Mouse (Mus musculus): Measurements from ENCODE around the gene Foxk1. TPM values are rescaled to one million over a fixed set of nuclear protein-coding genes. Genes with fewer than 3 reads are reported as not detected.

The Foxk1 gene
- polyA plus RNA-seq, 1 experiment from 2014 or later = 6.0 TPM

DNA sequence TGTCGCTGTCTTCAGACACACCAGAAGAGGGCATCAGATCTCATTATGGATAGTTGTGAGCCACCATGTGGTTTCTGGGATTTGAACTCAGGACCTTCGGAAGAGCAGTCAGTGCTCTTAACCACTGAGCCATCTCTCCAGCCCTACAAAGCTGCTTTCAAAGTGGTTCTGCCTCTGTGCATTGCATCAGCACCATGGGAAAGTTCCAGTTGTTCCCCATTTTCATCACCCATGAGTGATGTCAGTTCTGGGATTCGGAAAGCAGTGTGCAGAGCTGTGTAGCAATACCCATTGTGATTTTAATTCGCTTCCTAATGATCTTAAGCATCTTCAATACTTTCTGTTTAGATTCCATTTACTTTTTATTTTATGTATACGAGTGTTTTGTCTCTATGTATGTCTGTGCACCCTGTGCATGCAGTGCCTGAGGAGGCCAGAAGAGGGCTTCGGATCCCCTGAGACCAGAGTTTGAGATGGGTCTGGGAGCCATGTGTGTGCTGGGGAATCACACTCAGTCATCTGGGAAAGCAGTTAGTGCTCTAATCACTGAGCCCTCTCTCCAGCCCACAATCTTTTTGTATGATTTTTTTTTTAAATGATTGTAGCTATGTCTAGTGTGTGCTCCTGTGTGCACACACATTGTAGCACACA is 6.6 kb upstream of the Foxk1 start:
- no peak for ATAC-seq (ENCODE audit: low FRiP score)
- Histone ChIP-seq H3K9ac (replicated peaks) (no peak overlapping the region), H3K36me3 (no peaks in the 10 kb centered on the region), H3K27me3 (replicated peaks) (no peaks in the 10 kb centered on the region), H3K4me3 (replicated peaks) (no peak overlapping the region), H3K4me2 (no peak overlapping the region), H3K9me3 (replicated peaks) (no peaks in the 10 kb centered on the region), H3K4me1 (no peaks in the 10 kb centered on the region), H3K27ac (replicated peaks) (no peak overlapping the region)
- WGBS = 93% methylated on average over 6 of the region's 6 CpGs

DNA sequence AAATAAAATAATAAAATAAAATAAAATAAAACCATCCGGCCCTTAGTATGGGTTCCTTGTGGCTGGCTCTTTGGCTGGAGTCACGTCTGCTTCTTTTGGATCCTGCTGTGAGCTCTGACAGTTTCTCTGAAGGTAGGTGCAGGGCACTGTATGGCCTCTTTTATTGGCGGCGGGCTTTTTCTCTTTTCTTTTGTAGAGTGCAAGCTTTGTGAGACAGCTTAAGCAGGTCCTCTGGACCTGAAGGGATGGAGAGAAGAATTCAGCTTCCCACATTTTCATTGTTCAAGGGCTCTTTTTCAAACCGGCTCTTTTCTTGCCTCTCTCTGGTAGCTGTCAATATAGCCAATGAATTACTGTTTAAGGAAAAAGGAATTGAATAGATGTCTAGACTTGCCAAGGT is 5.4 kb upstream of the Foxk1 start:
- H3K4me2 ChIP-seq = no peak overlapping the region
- WGBS = 18% methylated on average over 5 of the region's 5 CpGs
- H3K4me3 ChIP-seq (replicated peaks) = no peak overlapping the region
- H3K4me1 ChIP-seq = peaks cover 10% of the 10 kb centered on the region
- H3K9ac ChIP-seq (replicated peaks) = no peak overlapping the region
- H3K27ac ChIP-seq (replicated peaks) = no peak overlapping the region
- no peaks in the 10 kb centered on the region for H3K36me3 ChIP-seq
- no peaks in the 10 kb centered on the region for H3K27me3 ChIP-seq (replicated peaks)
- H3K9me3 ChIP-seq (replicated peaks) = no peaks in the 10 kb centered on the region
- ATAC-seq (ENCODE audit: low FRiP score) = no peak

DNA sequence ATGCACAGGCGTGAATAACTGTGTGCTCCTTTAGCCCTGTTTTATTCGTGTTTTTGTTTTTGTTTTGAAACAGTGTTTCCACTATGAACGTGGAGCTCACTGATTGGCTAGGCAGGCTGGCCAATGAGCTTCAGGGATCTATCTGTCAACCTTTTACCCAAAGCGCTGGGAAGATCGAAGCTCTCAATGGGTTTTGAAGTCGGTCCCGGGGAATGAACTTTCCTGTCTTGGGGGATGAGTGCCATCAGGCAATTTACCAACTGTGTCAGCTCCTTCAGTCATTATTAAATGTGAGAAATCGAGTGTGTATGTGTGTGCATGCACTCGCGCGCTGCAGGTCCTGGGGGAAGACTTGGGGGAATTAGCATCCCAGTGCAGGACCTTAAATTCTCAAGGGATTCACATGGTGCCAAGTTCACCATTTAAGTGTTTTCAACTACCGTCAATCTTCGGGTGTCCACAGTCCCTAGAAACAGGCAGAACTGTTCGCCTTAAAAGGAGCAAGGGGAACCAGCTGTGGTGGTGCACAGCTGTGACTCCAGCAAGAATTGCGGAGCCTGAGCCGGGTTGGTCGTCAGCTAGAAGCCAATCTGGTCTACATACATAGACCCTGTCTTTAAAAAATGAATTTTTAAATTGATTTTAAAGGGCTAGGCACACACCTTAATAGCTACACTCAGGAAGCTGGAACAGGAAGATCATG is 965 bp upstream of the Foxk1 start:
- peaks cover 44% of the 10 kb centered on the region for H3K4me1 ChIP-seq
- no peaks in the 10 kb centered on the region for H3K36me3 ChIP-seq
- H3K27ac ChIP-seq (replicated peaks) = peak overlapping the region; percentile 90
- H3K4me3 ChIP-seq (replicated peaks) = peak overlapping the region; percentile 98
- H3K4me2 ChIP-seq = peak overlapping the region; percentile 90
- ATAC-seq (ENCODE audit: low FRiP score) = no peak
- WGBS = 19% methylated on average over 17 of the region's 17 CpGs
- no peaks in the 10 kb centered on the region for H3K27me3 ChIP-seq (replicated peaks)
- peak overlapping the region; percentile 51 for H3K9ac ChIP-seq (replicated peaks)
- no peaks in the 10 kb centered on the region for H3K9me3 ChIP-seq (replicated peaks)

DNA sequence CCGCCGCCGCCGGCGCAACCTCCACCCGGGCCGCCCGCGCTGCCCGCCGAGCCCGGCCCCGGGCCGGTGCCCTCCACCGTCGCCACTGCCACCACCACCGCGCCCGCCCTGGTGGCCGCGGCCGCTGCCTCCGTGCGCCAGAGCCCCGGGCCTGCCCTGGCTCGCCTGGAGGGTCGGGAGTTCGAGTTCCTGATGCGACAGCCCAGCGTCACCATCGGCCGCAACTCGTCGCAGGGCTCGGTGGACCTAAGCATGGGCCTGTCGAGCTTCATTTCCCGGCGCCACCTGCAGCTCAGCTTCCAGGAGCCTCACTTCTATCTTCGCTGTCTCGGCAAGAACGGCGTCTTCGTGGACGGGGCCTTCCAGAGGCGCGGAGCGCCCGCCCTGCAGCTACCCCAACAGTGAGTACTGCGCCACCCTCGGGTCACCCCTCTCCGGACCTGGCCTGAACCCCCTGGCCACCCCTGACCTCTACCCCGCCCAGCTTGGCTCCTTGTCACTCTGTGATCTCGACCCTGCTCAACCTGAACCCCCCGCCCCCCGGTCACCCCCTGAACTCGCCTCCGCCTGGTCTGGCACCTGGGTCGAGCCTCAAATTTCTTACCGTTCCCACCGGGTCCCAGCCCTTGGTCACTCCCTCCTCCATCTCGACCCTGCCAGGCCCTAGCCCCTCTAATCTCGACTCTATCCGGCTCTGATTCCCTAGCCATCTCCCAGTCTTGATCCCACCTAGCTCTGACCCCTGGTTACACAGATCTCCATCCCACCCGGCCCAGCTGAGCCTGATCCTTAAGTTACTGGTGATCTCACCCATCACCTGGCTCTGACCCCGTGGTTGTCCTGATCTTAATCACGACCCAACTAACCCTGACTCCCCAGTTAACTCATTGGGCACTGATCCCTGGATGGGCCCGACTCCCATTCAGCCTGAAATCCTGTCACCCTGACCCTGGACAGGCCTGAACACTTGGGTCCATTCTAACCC is 636 bp downstream of the Foxk1 start:
- peak; percentile 52 for ATAC-seq (ENCODE audit: low FRiP score)
- H3K9ac ChIP-seq (replicated peaks) = peak overlapping the region; percentile 93
- H3K9me3 ChIP-seq (replicated peaks) = no peaks in the 10 kb centered on the region
- no peaks in the 10 kb centered on the region for H3K36me3 ChIP-seq
- H3K4me3 ChIP-seq (replicated peaks) = peak overlapping the region; percentile 98
- H3K4me2 ChIP-seq = peak overlapping the region; percentile 90
- H3K4me1 ChIP-seq = peaks cover 47% of the 10 kb centered on the region
- under 1% methylated on average over 67 of the region's 67 CpGs for WGBS
- no peaks in the 10 kb centered on the region for H3K27me3 ChIP-seq (replicated peaks)
- H3K27ac ChIP-seq (replicated peaks) = peak overlapping the region; percentile 90

DNA sequence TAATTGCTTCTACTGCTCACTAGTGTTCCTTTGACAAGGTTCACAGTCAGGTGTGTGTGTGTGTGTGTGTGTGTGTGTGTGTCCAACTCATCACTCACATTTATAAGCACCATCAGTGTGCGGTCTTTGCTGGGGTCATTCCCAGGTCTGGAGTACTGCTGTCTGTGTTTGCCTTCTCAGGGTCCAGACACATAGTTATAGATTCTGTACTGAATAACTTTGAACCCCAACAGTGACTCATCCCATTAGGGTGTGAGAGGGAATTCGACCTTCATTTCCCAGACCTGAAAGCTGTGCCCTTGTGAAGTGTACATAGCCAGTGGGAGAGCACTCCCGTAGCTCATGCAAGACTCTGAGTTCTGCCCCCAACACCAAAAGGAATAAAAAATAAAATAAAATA is 2.4 kb downstream of the Foxk1 start:
- Histone ChIP-seq H3K4me2 (peak overlapping the region; percentile 90), H3K27me3 (replicated peaks) (no peaks in the 10 kb centered on the region), H3K27ac (replicated peaks) (no peak overlapping the region), H3K9ac (replicated peaks) (peak overlapping the region; percentile 93; the same call in 1 of the 2 replicates), H3K4me3 (replicated peaks) (peak overlapping the region; percentile 98; the same call in 1 of the 2 replicates), H3K36me3 (no peaks in the 10 kb centered on the region), H3K9me3 (replicated peaks) (no peaks in the 10 kb centered on the region), H3K4me1 (peaks cover 51% of the 10 kb centered on the region)
- ATAC-seq (ENCODE audit: low FRiP score) = no peak
- 81% methylated on average over 3 of the region's 3 CpGs for WGBS

DNA sequence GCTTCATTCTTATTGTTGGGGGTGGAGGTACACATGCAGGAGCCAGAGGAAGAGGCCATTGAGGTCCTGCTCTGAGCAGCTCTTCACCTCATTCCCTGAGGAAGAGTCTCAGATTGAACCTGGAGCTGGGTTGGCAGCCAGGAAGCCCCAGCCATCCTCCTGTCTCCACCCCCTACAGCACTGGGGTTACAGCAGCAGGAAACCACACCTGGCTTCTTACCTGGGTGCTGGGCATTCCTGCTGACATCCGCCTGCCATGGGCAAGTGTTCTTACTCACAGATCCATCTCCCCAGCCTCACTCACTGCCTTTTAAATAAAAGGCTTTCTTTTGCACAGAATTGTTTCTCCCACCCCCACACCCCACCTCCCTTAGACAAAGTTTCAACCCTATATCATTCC is 3.0 kb downstream of the Foxk1 start:
- Histone ChIP-seq H3K36me3 (no peaks in the 10 kb centered on the region), H3K9ac (replicated peaks) (peak overlapping the region; percentile 24; the same call in 1 of the 2 replicates), H3K27ac (replicated peaks) (no peak overlapping the region), H3K4me2 (peak overlapping the region; percentile 90), H3K9me3 (replicated peaks) (no peaks in the 10 kb centered on the region), H3K4me3 (replicated peaks) (no peak overlapping the region), H3K27me3 (replicated peaks) (no peaks in the 10 kb centered on the region), H3K4me1 (peaks cover 55% of the 10 kb centered on the region)
- WGBS = 94% methylated on average over 1 of the region's 1 CpGs
- ATAC-seq (ENCODE audit: low FRiP score) = no peak

DNA sequence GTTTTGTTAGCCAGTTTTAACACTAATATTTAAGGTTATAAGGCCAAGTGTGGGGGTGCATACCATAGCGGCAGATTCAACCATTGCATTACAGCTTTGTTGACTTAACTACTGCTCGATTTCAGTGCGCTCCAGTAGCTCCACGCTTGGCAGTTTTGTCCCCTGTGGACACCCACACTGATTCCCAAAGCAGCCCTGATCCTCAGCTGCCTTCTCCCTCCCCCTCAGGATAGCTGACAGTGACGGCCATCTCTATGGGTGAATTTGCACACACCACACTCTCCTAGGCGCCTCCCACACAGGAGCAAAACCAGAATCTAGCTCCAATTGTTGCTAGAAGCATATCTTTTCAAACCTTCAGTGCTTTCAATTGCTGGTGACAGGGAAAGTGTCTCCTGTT is 4.1 kb downstream of the Foxk1 start:
- no peak for ATAC-seq (ENCODE audit: low FRiP score)
- Histone ChIP-seq H3K9me3 (replicated peaks) (no peaks in the 10 kb centered on the region), H3K4me3 (replicated peaks) (no peak overlapping the region), H3K27ac (replicated peaks) (no peak overlapping the region), H3K9ac (replicated peaks) (no peak overlapping the region), H3K4me1 (peaks cover 61% of the 10 kb centered on the region), H3K36me3 (no peaks in the 10 kb centered on the region), H3K4me2 (0 out of 2 replicates have a peak overlapping the region, but pooled peaks have one; percentile 90), H3K27me3 (replicated peaks) (no peaks in the 10 kb centered on the region)
- 75% methylated on average over 6 of the region's 6 CpGs for WGBS

DNA sequence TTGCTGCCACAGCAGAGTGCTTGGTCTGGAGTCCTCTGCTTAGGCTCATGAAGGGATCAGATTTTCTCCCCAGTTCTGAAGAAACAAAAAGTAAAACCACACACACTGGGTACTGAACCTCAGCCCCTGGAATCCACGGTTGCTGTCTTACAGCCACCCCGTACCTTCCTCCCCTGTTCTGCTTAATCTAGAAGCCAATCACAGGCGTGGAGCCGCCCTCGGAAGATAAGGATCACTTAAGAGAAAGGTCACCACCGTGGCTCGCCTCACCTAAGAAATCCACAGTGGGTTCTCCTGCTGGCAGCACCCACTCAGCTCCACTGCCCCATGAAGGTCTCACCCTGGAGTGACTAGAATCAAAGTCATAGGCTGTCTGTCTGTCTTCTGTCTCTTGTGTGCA is 5.1 kb downstream of the Foxk1 start:
- no peaks in the 10 kb centered on the region for H3K9me3 ChIP-seq (replicated peaks)
- no peaks in the 10 kb centered on the region for H3K27me3 ChIP-seq (replicated peaks)
- H3K9ac ChIP-seq (replicated peaks) = no peak overlapping the region
- no peak overlapping the region for H3K4me2 ChIP-seq
- H3K4me1 ChIP-seq = peaks cover 61% of the 10 kb centered on the region
- no peak overlapping the region for H3K27ac ChIP-seq (replicated peaks)
- 96% methylated on average over 7 of the region's 7 CpGs for WGBS
- no peak for ATAC-seq (ENCODE audit: low FRiP score)
- no peak overlapping the region for H3K4me3 ChIP-seq (replicated peaks)
- H3K36me3 ChIP-seq = no peaks in the 10 kb centered on the region

DNA sequence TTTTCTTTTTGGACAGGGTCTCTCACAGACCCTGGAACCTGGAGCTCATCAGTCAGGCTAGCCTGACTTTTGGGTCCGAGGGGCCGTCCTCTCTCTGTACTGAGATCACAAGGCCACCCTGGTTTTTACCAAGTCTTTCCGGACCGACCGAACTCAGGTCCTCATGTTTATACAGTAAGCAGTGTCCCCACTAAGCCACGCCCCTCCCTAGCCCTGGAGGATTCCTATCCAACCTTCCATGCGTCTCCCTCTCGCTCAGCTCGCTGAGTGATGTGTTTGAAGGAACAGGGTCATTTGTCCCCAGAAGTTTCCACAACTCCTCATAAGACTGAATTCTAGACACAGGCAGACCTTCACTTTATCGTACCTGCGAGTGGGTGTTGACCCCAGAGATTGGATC is 5.6 kb downstream of the Foxk1 start:
- 86% methylated on average over 11 of the region's 11 CpGs for WGBS
- no peaks in the 10 kb centered on the region for H3K36me3 ChIP-seq
- H3K9ac ChIP-seq (replicated peaks) = no peak overlapping the region
- H3K4me3 ChIP-seq (replicated peaks) = no peak overlapping the region
- no peaks in the 10 kb centered on the region for H3K27me3 ChIP-seq (replicated peaks)
- no peaks in the 10 kb centered on the region for H3K9me3 ChIP-seq (replicated peaks)
- no peak overlapping the region for H3K27ac ChIP-seq (replicated peaks)
- H3K4me1 ChIP-seq = peaks cover 61% of the 10 kb centered on the region
- H3K4me2 ChIP-seq = no peak overlapping the region
- ATAC-seq (ENCODE audit: low FRiP score) = no peak

DNA sequence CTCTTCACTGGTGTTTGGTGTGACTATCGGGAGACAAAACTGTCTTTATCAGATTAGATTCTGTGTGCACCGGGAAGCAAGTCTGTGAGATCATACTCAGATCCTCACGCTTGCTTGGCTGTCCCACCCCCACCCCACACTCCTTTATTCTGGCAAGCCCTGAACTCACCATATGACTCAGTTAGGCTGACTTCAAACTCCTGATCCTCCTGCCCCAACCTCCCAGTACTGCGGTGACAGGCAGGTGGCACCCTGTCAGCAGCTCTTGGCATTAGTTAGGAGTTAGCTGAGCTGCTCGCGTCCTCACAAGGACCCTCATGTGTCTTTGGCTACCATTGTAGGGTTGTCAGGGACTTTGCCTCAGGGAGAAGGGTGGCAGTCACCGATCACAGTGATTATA is 6.1 kb downstream of the Foxk1 start:
- H3K27ac ChIP-seq (replicated peaks) = no peak overlapping the region
- no peaks in the 10 kb centered on the region for H3K27me3 ChIP-seq (replicated peaks)
- H3K4me3 ChIP-seq (replicated peaks) = no peak overlapping the region
- no peaks in the 10 kb centered on the region for H3K36me3 ChIP-seq
- no peak overlapping the region for H3K4me2 ChIP-seq
- ATAC-seq (ENCODE audit: low FRiP score) = no peak
- no peak overlapping the region for H3K9ac ChIP-seq (replicated peaks)
- peaks cover 58% of the 10 kb centered on the region for H3K4me1 ChIP-seq
- H3K9me3 ChIP-seq (replicated peaks) = no peaks in the 10 kb centered on the region
- WGBS = 77% methylated on average over 7 of the region's 7 CpGs

DNA sequence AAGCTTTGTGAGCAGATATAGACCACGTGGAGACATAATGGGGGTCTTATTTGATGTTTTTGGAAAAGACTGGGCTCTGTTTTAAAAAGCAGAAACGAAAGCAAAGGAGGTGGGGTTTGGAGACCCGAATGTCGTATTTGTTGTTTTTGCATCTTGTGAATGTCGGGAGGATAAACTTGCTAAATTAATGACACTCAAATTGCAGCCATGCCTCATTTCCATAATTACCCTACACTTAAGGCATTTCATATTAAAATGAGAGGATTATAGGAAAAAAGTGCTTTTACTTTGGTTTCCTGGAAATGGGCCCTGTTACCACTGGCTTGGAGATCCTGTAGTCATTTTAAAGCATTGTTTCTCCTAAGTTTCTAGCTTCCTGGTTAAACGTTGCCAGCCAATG is 7.9 kb downstream of the Foxk1 start:
- WGBS = 47% methylated on average over 6 of the region's 6 CpGs
- H3K27ac ChIP-seq (replicated peaks) = no peak overlapping the region
- no peak overlapping the region for H3K4me2 ChIP-seq
- H3K9ac ChIP-seq (replicated peaks) = no peak overlapping the region
- H3K27me3 ChIP-seq (replicated peaks) = no peaks in the 10 kb centered on the region
- ATAC-seq (ENCODE audit: low FRiP score) = no peak
- peaks cover 53% of the 10 kb centered on the region for H3K4me1 ChIP-seq
- no peak overlapping the region for H3K4me3 ChIP-seq (replicated peaks)
- H3K9me3 ChIP-seq (replicated peaks) = no peaks in the 10 kb centered on the region
- no peaks in the 10 kb centered on the region for H3K36me3 ChIP-seq
